Mouse (Mus musculus) adrenal gland, adult 18-20 months (tissue): Measurements from ENCODE around the gene Gm20908. TPM values are rescaled to one million over a fixed set of nuclear protein-coding genes. Genes with fewer than 3 reads are reported as not detected.
"Not testable (repeated sequence)": the region's sequence is repeated elsewhere in the genome, so short reads cannot be mapped to it uniquely, and the experiment has no call there.

ENCODE experiments used
- DNase-seq, 2 experiments: peaks; one replicate each; pipeline ENCODE4 v3.0.0; 2021 to 2022; ENCODE audit warnings: low spot score in 2 of 2
- long read RNA-seq, 2 experiments: library from polyadenylated mRNA; stranded (forward); transcript quantifications; one replicate each; pipeline ENCODE4 v2.0.0; 2021
- total RNA-seq, 2 experiments: library from RNA; stranded (reverse); gene quantifications; 1 replicate in 1 of 2; 2 replicates in 1 of 2; pipeline ENCODE4 v1.2.3; 2021

Gene Gm20908
- not detected for total RNA-seq
- long read RNA-seq, experiment 1: 0 reads
- long read RNA-seq, experiment 2: 0 reads

DNA sequence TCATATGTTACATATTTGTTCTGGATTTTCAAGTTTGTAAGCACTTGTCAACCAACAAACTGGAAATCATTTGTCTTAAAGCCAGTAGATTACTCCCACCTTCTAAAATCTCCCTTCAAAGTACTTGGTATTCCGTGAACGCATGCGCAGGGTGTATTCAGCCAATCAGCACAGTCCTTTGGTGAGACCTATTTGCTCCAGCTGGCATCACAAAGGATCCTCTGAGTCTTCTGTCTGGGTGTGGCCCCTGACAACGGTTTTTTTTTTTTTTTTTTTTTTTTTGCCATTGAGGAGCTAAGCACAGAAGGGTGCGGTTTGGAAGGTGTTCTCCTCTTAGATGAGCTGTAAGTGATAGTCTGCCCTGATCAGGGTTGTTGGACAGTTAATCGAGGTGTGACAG, at the start of gene Gm20908:
Gene Gm20908, plus strand, starts transcription at position 301 of the 400 bp plus-strand sequence.
- DNase-seq: not testable (repeated sequence)
